ENCODE assay signal across 9 mouse cellular contexts in the genomic region with DNA sequence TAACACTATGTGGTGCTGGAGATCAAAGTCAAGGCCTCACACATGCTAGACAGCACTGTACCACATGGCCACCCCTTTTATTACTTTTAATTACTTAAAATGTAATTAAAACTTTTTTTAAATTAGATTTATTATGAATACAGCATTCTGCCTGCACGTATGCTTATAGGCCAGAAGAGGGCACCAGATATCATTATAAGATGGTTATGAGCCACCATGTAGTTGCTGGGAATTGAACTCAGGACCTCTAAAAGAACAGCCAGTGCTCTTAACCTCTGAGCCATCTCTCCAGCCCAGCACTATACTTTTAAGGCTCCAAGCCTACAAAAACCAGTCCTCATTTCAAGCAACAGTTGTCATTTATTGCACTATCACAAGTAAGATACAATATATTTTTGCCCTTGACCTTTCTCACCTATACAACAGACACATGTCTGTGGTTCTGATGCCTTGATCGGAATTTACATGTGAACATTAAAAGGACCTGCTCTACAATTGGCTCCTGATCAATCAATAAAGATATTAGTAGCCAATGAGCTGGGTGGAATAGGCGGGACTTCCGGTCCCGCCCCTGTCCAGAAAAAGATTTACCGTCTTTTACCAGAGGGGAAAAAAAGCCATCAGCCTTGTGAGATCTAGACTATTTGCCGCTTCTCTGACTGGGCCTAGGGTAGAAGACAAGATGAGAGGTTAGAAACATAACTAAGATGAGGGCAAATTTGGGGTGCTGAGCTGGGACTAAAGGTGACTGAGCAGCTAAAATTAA. TPM values are rescaled to one million over a fixed set of nuclear protein-coding genes. Genes with fewer than 3 reads are reported as not detected.
DNase-seq lines count a peak whose midpoint lies in the region; ATAC-seq and TF ChIP-seq lines count a peak whose summit lies in the region.
"Had no signal": no experiment of that assay in that cellular context is flagged by ENCODE, and none has a peak within 500 bp of the region (broad histone marks: within the 10 kb centered on the region; RNA-seq: fewer than 3 reads in every experiment).

No protein-coding gene starts in this region.

- 39% methylated on average over 7 of the region's 7 CpGs for WGBS in intestine, postnatal 0 days
- WGBS in intestine, embryonic 15.5 days, result 32% methylated on average over 7 of the region's 7 CpGs
- WGBS in forebrain, embryonic 16.5 days, result 21% methylated on average over 7 of the region's 7 CpGs
- WGBS in midbrain, embryonic 13.5 days, result 21% methylated on average over 7 of the region's 7 CpGs

- H3K79me2 ChIP-seq in MEL (ENCODE audit: control insufficient read depth, insufficient read depth, low read length, poor library complexity), result peaks cover 3% of the 10 kb centered on the region

- peak; percentile 42 for TF ChIP-seq CTCF in intestine, postnatal 0 days (IDR thresholded peaks at IDR 0.05; ENCODE audit: low read depth)
- TF ChIP-seq CTCF in MEL (IDR thresholded peaks at IDR 0.05 in 2 of 3, conservative IDR thresholded peaks at IDR 0.05 in 1 of 3; ENCODE audit: control insufficient read depth in 1 of 3, insufficient read depth in 1 of 3, low read depth in 2 of 3, low read length in 3 of 3, poor library complexity in 1 of 3, severe bottlenecking in 1 of 3), result peak; percentile 17 to 64 (median 35); a peak in 3 of 6 replicates

- peak; percentile 74 for DNase-seq in MEL (ENCODE audit: low read depth, low spot score)
- no peak for DNase-seq in adrenal gland, adult (ENCODE audit: inconsistent age in 2 of 2, low spot score in 1 of 2)
- DNase-seq in left cerebral cortex, adult 9 months (ENCODE audit: low spot score in 2 of 2), result no peak
- no peak for DNase-seq in kidney, adult 11 months
- DNase-seq: heart, postnatal 36 days had no signal

- no peaks in the 10 kb centered on the region for H3K27me3 ChIP-seq in intestine, postnatal 0 days (replicated peaks; ENCODE audit: control insufficient read depth, insufficient read depth, low read length)
- H3K27me3 ChIP-seq in intestine, embryonic 15.5 days (replicated peaks), result no peaks in the 10 kb centered on the region
- H3K27me3 ChIP-seq in MEL (ENCODE audit: control insufficient read depth in 1 of 2, insufficient read depth in 2 of 2, low read length in 2 of 2), result no peaks in the 10 kb centered on the region
- no peaks in the 10 kb centered on the region for H3K27me3 ChIP-seq in forebrain, embryonic 16.5 days (replicated peaks; ENCODE audit: control insufficient read depth, insufficient read depth, low read length)
- no peaks in the 10 kb centered on the region for H3K27me3 ChIP-seq in midbrain, embryonic 13.5 days

- no peak overlapping the region for H3K4me3 ChIP-seq in intestine, postnatal 0 days (ENCODE audit: low read depth, low read length)
- H3K4me3 ChIP-seq in intestine, embryonic 15.5 days (replicated peaks), result no peak overlapping the region
- peak overlapping the region in 1 of 2 experiments; percentile 35; a peak in 2 of 4 replicates for H3K4me3 ChIP-seq in MEL (ENCODE audit: control insufficient read depth in 1 of 2, insufficient read depth in 1 of 2, low read depth in 2 of 2, low read length in 2 of 2)
- H3K4me3 ChIP-seq in forebrain, embryonic 16.5 days (replicated peaks; ENCODE audit: low read length), result peak overlapping the region; percentile 22
- H3K4me3 ChIP-seq in midbrain, embryonic 13.5 days (replicated peaks), result peak overlapping the region; percentile 23

- no peak for TF ChIP-seq EP300 in MEL (IDR thresholded peaks at IDR 0.05; ENCODE audit: low read depth in 1 of 2, low read length in 2 of 2)

- no peaks in the 10 kb centered on the region for H3K4me1 ChIP-seq in intestine, postnatal 0 days (replicated peaks; ENCODE audit: control insufficient read depth, insufficient read depth, low read length)
- H3K4me1 ChIP-seq in intestine, embryonic 15.5 days (replicated peaks), result no peaks in the 10 kb centered on the region
- no peaks in the 10 kb centered on the region for H3K4me1 ChIP-seq in MEL (ENCODE audit: control insufficient read depth in 1 of 2, insufficient read depth in 2 of 2, low read length in 2 of 2)
- peaks cover 6% of the 10 kb centered on the region for H3K4me1 ChIP-seq in forebrain, embryonic 16.5 days (replicated peaks; ENCODE audit: control insufficient read depth, insufficient read depth, low read length)
- no peaks in the 10 kb centered on the region; the same call in 1 of the 2 replicates for H3K4me1 ChIP-seq in midbrain, embryonic 13.5 days (replicated peaks)

- ATAC-seq in intestine, postnatal 0 days, result no peak
- no peak for ATAC-seq in intestine, embryonic 15.5 days
- no peak for ATAC-seq in forebrain, embryonic 16.5 days
- no peak for ATAC-seq in midbrain, embryonic 13.5 days

- H3K9me3 ChIP-seq in intestine, postnatal 0 days (ENCODE audit: control insufficient read depth), result no peaks in the 10 kb centered on the region
- H3K9me3 ChIP-seq in intestine, embryonic 15.5 days, result no peaks in the 10 kb centered on the region
- no peaks in the 10 kb centered on the region for H3K9me3 ChIP-seq in MEL (replicated peaks; ENCODE audit: insufficient read depth, low read length)
- H3K9me3 ChIP-seq in forebrain, embryonic 16.5 days (ENCODE audit: control insufficient read depth, low read length), result no peaks in the 10 kb centered on the region
- no peaks in the 10 kb centered on the region for H3K9me3 ChIP-seq in midbrain, embryonic 13.5 days

- peak; percentile 74 for TF ChIP-seq RAD21 in MEL (IDR thresholded peaks at IDR 0.05; ENCODE audit: low read depth, low read length)

- H3K36me3 ChIP-seq in intestine, postnatal 0 days (ENCODE audit: control insufficient read depth, insufficient read depth), result no peaks in the 10 kb centered on the region
- H3K36me3 ChIP-seq in intestine, embryonic 15.5 days, result no peaks in the 10 kb centered on the region
- H3K36me3 ChIP-seq in MEL (ENCODE audit: control insufficient read depth in 1 of 2, insufficient read depth in 2 of 2, low read length in 2 of 2), result peaks cover 0 to 2% of the 10 kb centered on the region in 2 experiments; a peak in 1 of 4 replicates
- H3K36me3 ChIP-seq in forebrain, embryonic 16.5 days (ENCODE audit: control insufficient read depth, insufficient read depth), result no peaks in the 10 kb centered on the region
- H3K36me3 ChIP-seq in midbrain, embryonic 13.5 days, result no peaks in the 10 kb centered on the region

- H3K4me2 ChIP-seq in intestine, postnatal 0 days (replicated peaks; ENCODE audit: low read depth), result no peak overlapping the region
- H3K4me2 ChIP-seq in intestine, embryonic 15.5 days (replicated peaks), result no peak overlapping the region
- H3K4me2 ChIP-seq in forebrain, embryonic 16.5 days (ENCODE audit: low read length), result peak overlapping the region; percentile 18; the same call in 1 of the 2 replicates
- H3K4me2 ChIP-seq in midbrain, embryonic 13.5 days (replicated peaks), result peak overlapping the region; percentile 27

- H3K9ac ChIP-seq in intestine, postnatal 0 days (ENCODE audit: low read depth, low read length), result no peak overlapping the region
- no peak overlapping the region for H3K9ac ChIP-seq in intestine, embryonic 15.5 days
- 0 out of 2 replicates have a peak overlapping the region, but pooled peaks have one; percentile 22 for H3K9ac ChIP-seq in MEL (ENCODE audit: control insufficient read depth, low read depth, low read length, poor library complexity, severe bottlenecking)
- no peak overlapping the region for H3K9ac ChIP-seq in forebrain, embryonic 16.5 days (replicated peaks; ENCODE audit: low read depth, low read length)
- H3K9ac ChIP-seq in midbrain, embryonic 13.5 days (replicated peaks), result no peak overlapping the region

- no peak for TF ChIP-seq POLR2A in MEL (IDR thresholded peaks at IDR 0.05; ENCODE audit: control insufficient read depth in 1 of 2, insufficient read depth in 1 of 2, low read depth in 1 of 2, low read length in 2 of 2, poor library complexity in 1 of 2)

- H3K27ac ChIP-seq in intestine, postnatal 0 days (ENCODE audit: low read depth, low read length), result no peak overlapping the region
- H3K27ac ChIP-seq in intestine, embryonic 15.5 days, result no peak overlapping the region
- no peak overlapping the region for H3K27ac ChIP-seq in MEL (ENCODE audit: control insufficient read depth, low read depth, low read length)
- H3K27ac ChIP-seq in forebrain, embryonic 16.5 days (ENCODE audit: low read length), result no peak overlapping the region
- no peak overlapping the region for H3K27ac ChIP-seq in midbrain, embryonic 13.5 days

TF ChIP-seq in MEL, 35 proteins besides CTCF, POLR2A, EP300 and RAD21 (continues in another document):
- no peak for TF ChIP-seq MAFK (IDR thresholded peaks at IDR 0.05; ENCODE audit: borderline replicate concordance, low read depth, low read length)
- peak; percentile 36; the same call in 1 of the 2 replicates for TF ChIP-seq SIN3A (IDR thresholded peaks at IDR 0.05; ENCODE audit: low read length)
- no peak for TF ChIP-seq GABPA (IDR thresholded peaks at IDR 0.05; ENCODE audit: low read depth, low read length)
- peak; percentile 63 for TF ChIP-seq TBP (IDR thresholded peaks at IDR 0.05; ENCODE audit: low read depth, low read length)
- no peak for TF ChIP-seq CHD2 (IDR thresholded peaks at IDR 0.05; ENCODE audit: low read length)
- no peak for TF ChIP-seq NRF1 (IDR thresholded peaks at IDR 0.05; ENCODE audit: insufficient read depth, low read depth, low read length, poor library complexity, severe bottlenecking)
- no peak for TF ChIP-seq MEF2A (IDR thresholded peaks at IDR 0.05; ENCODE audit: extremely low read depth, insufficient replicate concordance, low read depth, low read length, poor library complexity, severe bottlenecking)
- no peak for TF ChIP-seq POLR2AphosphoS5 (IDR thresholded peaks at IDR 0.05; ENCODE audit: borderline replicate concordance, low read depth, low read length)

RNA-seq across cellular contexts. Expression of a gene that starts 4.6 kb away (rescaled TPM):
- 12.0 and 13.6 TPM in 2 replicates for polyA plus RNA-seq in intestine, postnatal 0 days (2015; fragmentation: Nextera tagmentation; extraction: Ambion mirVana)
- 44.2 and 47.6 TPM in 2 replicates for polyA plus RNA-seq in intestine, embryonic 15.5 days (2015; fragmentation: Nextera tagmentation; extraction: Ambion mirVana)
- 39.4 and 40.2 TPM in 2 replicates for total RNA-seq in MEL (2012; rRNA removed)
- 10 to 100 TPM in 1 of 2 experiments, not detected in 1; 37.2 TPM for polyA plus RNA-seq in MEL (2012; ENCODE audit: insufficient read depth in 1 of 2, insufficient read length in 2 of 2, low read depth in 1 of 2, low replicate concordance in 2 of 2, missing spikeins in 1 of 2)
- polyA plus RNA-seq in forebrain, embryonic 16.5 days (2015; fragmentation: Nextera tagmentation; extraction: Ambion mirVana), result 44.9 and 48.2 TPM in 2 replicates
- polyA plus RNA-seq in midbrain, embryonic 13.5 days (2015; fragmentation: Nextera tagmentation; extraction: Ambion mirVana), result 41.1 and 43.5 TPM in 2 replicates

RNA-seq across cellular contexts. Expression of a gene that starts 5.5 kb away (rescaled TPM):
- 10.1 and 11.6 TPM in 2 replicates for polyA plus RNA-seq in intestine, postnatal 0 days (2015; fragmentation: Nextera tagmentation; extraction: Ambion mirVana)
- polyA plus RNA-seq in intestine, embryonic 15.5 days (2015; fragmentation: Nextera tagmentation; extraction: Ambion mirVana), result 32.8 and 38.8 TPM in 2 replicates
- total RNA-seq in MEL (2012; rRNA removed), result 32.0 and 35.2 TPM in 2 replicates
- 10 to 100 TPM in 1 of 2 experiments, not detected in 1; 49.1 TPM for polyA plus RNA-seq in MEL (2012; ENCODE audit: insufficient read depth in 1 of 2, insufficient read length in 2 of 2, low read depth in 1 of 2, low replicate concordance in 2 of 2, missing spikeins in 1 of 2)
- 50.5 and 54.0 TPM in 2 replicates for polyA plus RNA-seq in forebrain, embryonic 16.5 days (2015; fragmentation: Nextera tagmentation; extraction: Ambion mirVana)
- 39.0 and 39.8 TPM in 2 replicates for polyA plus RNA-seq in midbrain, embryonic 13.5 days (2015; fragmentation: Nextera tagmentation; extraction: Ambion mirVana)

Comparison
In these comparisons a context has a peak if more than half of its experiments do, and no peak if none do; other contexts are left out.
1. H3K4me2 ChIP-seq: peak in forebrain, embryonic 16.5 days (single experiment) and midbrain, embryonic 13.5 days (single experiment); none in intestine, postnatal 0 days (single experiment) and intestine, embryonic 15.5 days (single experiment).
2. H3K4me3 ChIP-seq: peak in forebrain, embryonic 16.5 days (single experiment) and midbrain, embryonic 13.5 days (single experiment); none in intestine, postnatal 0 days (single experiment) and intestine, embryonic 15.5 days (single experiment).